Mouse (Mus musculus) neural tube, embryonic 11.5 days (tissue): ENCODE measurements around the gene Sp140. TPM values are rescaled to one million over a fixed set of nuclear protein-coding genes. Genes with fewer than 3 reads are reported as not detected.

ENCODE experiments used
- ATAC-seq: fragments of 200-750 bp; cut with Nextera tagmentation; 2 replicates; pipeline ENCODE4 v1.8.0; 2017; ENCODE audit warnings: moderate number of reproducible peaks, mild to moderate bottlenecking, moderate TSS enrichment, moderate library complexity; ENCODE audit not compliant: insufficient read depth, low FRiP score, low TSS enrichment
- DNase-seq: peaks from one replicate; pipeline ENCODE4 v3.0.0-alpha.2; 2015; ENCODE audit warnings: low spot score
- H3K27ac ChIP-seq: fragments of 300-500 bp; sonication (generic); 2 replicates; pipeline ENCODE4 v1.5.1; 2014; ENCODE audit warnings: low read depth, mild to moderate bottlenecking, low read length
- H3K27me3 ChIP-seq: fragments of 300-500 bp; sonication (generic); 2 replicates; pipeline ENCODE4 v1.6.1; 2014; ENCODE audit warnings: mild to moderate bottlenecking, low read length, mixed read lengths; ENCODE audit not compliant: control insufficient read depth, insufficient read depth
- H3K36me3 ChIP-seq: fragments of 300-500 bp; sonication (generic); 2 replicates; pipeline ENCODE4 v1.6.1; 2014; ENCODE audit warnings: mild to moderate bottlenecking, low read length, moderate library complexity, mixed read lengths; ENCODE audit not compliant: control insufficient read depth, insufficient read depth
- H3K4me1 ChIP-seq: fragments of 300-500 bp; sonication (generic); 2 replicates; pipeline ENCODE4 v1.6.1; 2014; ENCODE audit warnings: low read length, mixed read lengths; ENCODE audit not compliant: control insufficient read depth, insufficient read depth
- H3K4me2 ChIP-seq: fragments of 300-500 bp; sonication (generic); 2 replicates; pipeline ENCODE4 v1.6.1; 2014; ENCODE audit warnings: low read depth, mild to moderate bottlenecking, moderate library complexity
- H3K4me3 ChIP-seq: fragments of 300-500 bp; sonication (generic); 2 replicates; pipeline ENCODE4 v1.5.1; 2014; ENCODE audit warnings: low read depth, low read length
- H3K9ac ChIP-seq: fragments of 300-500 bp; sonication (generic); 2 replicates; pipeline ENCODE4 v1.6.1; 2014; ENCODE audit warnings: mild to moderate bottlenecking, low read length
- H3K9me3 ChIP-seq: fragments of 300-500 bp; sonication (generic); 2 replicates; pipeline ENCODE4 v1.6.1; 2016; ENCODE audit warnings: low read length; ENCODE audit not compliant: control insufficient read depth
- WGBS: fragments of 180-500 bp; shearing (Covaris S2); extraction: QIAGEN DNeasy Blood & Tissue Kit; methylation state at CpG from one replicate; pipeline ENCODE4 v1.1.7; 2014; 5-methylcytosine and 5-hydroxymethylcytosine counted together
- polyA plus RNA-seq: library from polyadenylated mRNA; unstranded; fragments of >200 nt; fragmentation: Nextera tagmentation; extraction: Ambion mirVana; gene quantifications from 2 replicates; pipeline ENCODE4 v1.2.1, GENCODE M21; 2014

Sp140 gene
- polyA plus RNA-seq, 1 experiment from 2014 or later = 1.3 TPM

GRCm38 (mm10) chr1:85664266-85664665 lies 64.1 kb downstream of the Sp140 start:
- ATAC-seq (no peak), DNase-seq (no peak)
- no peaks in the 10 kb centered on the region for H3K36me3 ChIP-seq
- no peaks in the 10 kb centered on the region for H3K27me3 ChIP-seq
- H3K4me1 ChIP-seq = no peaks in the 10 kb centered on the region
- H3K9ac ChIP-seq = no peak overlapping the region
- H3K4me3 ChIP-seq = no peak overlapping the region
- H3K27ac ChIP-seq = no peak overlapping the region
- H3K4me2 ChIP-seq = no peak overlapping the region
- no peaks in the 10 kb centered on the region for H3K9me3 ChIP-seq

DNA sequence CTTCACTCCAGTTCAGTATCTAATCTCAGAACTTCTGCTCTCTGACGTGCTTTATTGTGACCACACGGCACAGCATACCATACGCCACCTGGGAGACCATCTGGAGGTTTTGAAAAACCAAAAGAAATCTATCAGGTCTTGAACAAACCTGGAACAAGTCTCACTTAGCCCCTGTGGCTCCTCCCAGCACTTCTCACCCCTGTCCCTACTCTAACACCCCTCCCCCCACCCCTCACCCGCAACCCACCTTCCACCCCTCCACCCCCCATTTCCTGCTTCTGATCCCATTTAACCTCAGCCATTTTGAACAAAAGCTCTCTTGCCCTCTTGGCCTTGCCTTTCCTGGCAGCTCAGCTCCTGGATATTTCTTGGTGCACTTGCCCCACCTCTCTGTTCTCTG lies 80.0 kb downstream of the Sp140 start:
- H3K4me2 ChIP-seq = no peak overlapping the region
- WGBS = 80% methylated on average over 4 of the region's 4 CpGs

GRCm38 (mm10) chr1:85686666-85687065 lies 86.5 kb downstream of the Sp140 start:
- H3K27ac ChIP-seq = no peak overlapping the region
- WGBS = 76% methylated on average over 5 of the region's 5 CpGs
- no peaks in the 10 kb centered on the region for H3K4me1 ChIP-seq

More for the DNA sequence above, 80.0 kb downstream of the Sp140 start:
- no peak for ATAC-seq
- Histone ChIP-seq H3K27me3 (no peaks in the 10 kb centered on the region), H3K9ac (no peak overlapping the region), H3K9me3 (no peaks in the 10 kb centered on the region), H3K4me1 (no peaks in the 10 kb centered on the region), H3K27ac (no peak overlapping the region), H3K36me3 (no peaks in the 10 kb centered on the region), H3K4me3 (no peak overlapping the region)
- DNase-seq = no peak

DNA sequence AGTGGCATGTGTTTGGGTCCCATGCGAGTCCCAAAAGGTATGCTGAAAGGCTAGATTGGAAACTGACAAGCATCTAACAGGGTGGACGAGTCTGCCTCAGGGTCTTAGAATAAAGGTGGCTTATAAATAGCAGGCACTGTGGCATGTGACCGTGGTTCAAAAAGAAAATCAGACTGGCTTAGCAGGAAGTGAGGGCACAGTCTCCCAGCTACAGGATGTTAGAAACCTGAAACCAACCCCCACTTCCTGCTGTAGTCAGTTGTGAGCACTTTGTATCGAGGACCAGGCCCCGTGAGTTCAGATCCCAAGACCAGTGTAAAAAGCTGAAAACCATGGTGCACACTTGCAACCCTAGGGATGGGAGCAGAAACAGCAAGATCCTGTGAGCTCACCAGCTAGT lies 87.2 kb downstream of the Sp140 start:
- H3K4me1 ChIP-seq = no peaks in the 10 kb centered on the region
- H3K9ac ChIP-seq = no peak overlapping the region
- ATAC-seq (no peak), DNase-seq (no peak)
- H3K4me3 ChIP-seq = no peak overlapping the region
- WGBS = 80% methylated on average over 5 of the region's 5 CpGs
- H3K27ac ChIP-seq = no peak overlapping the region
- no peaks in the 10 kb centered on the region for H3K9me3 ChIP-seq
- no peak overlapping the region for H3K4me2 ChIP-seq
- H3K36me3 ChIP-seq = no peaks in the 10 kb centered on the region
- H3K27me3 ChIP-seq = no peaks in the 10 kb centered on the region

More at GRCm38 (mm10) chr1:85686666-85687065, 86.5 kb downstream of the Sp140 start:
- no peaks in the 10 kb centered on the region for H3K27me3 ChIP-seq
- DNase-seq (no peak), ATAC-seq (no peak)
- no peak overlapping the region for H3K9ac ChIP-seq
- H3K36me3 ChIP-seq = no peaks in the 10 kb centered on the region
- no peak overlapping the region for H3K4me2 ChIP-seq
- H3K9me3 ChIP-seq = no peaks in the 10 kb centered on the region
- H3K4me3 ChIP-seq = no peak overlapping the region

GRCm38 (mm10) chr1:85690544-85690943 lies 90.4 kb downstream of the Sp140 start:
- no peak overlapping the region for H3K9ac ChIP-seq
- H3K9me3 ChIP-seq = no peaks in the 10 kb centered on the region
- 94% methylated on average over 3 of the region's 3 CpGs for WGBS
- no peak overlapping the region for H3K4me2 ChIP-seq
- H3K4me1 ChIP-seq = no peaks in the 10 kb centered on the region
- no peaks in the 10 kb centered on the region for H3K36me3 ChIP-seq
- no peaks in the 10 kb centered on the region for H3K27me3 ChIP-seq
- H3K4me3 ChIP-seq = no peak overlapping the region
- DNase-seq = no peak
- H3K27ac ChIP-seq = no peak overlapping the region
- no peak for ATAC-seq

DNA sequence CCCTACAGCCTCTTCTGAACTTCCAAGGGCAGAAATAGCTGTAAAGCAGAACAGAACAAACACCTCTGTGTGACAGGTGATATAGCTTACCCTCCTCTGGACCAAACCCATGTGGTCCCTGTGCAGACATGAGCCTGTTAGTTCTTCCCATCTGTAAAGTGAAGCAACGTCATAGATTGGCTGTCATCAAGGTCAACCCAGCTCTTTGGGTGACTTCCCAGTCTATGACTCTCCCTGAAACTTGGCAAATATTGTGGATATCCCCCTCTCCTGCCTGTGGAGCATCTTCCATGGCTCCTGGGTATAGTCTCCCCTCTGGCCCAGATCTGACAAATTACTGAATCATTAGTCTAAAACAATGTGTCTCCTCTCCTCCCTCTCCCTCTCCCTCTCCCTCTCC lies 92.1 kb downstream of the Sp140 start:
- no peak overlapping the region for H3K4me3 ChIP-seq
- H3K27me3 ChIP-seq = no peaks in the 10 kb centered on the region
- no peaks in the 10 kb centered on the region for H3K36me3 ChIP-seq
- ATAC-seq (no peak), DNase-seq (no peak)
- no peak overlapping the region for H3K4me2 ChIP-seq
- no peak overlapping the region for H3K27ac ChIP-seq
- no peaks in the 10 kb centered on the region for H3K9me3 ChIP-seq
- 79% methylated on average over 1 of the region's 1 CpGs for WGBS
- no peak overlapping the region for H3K9ac ChIP-seq
- H3K4me1 ChIP-seq = no peaks in the 10 kb centered on the region

DNA sequence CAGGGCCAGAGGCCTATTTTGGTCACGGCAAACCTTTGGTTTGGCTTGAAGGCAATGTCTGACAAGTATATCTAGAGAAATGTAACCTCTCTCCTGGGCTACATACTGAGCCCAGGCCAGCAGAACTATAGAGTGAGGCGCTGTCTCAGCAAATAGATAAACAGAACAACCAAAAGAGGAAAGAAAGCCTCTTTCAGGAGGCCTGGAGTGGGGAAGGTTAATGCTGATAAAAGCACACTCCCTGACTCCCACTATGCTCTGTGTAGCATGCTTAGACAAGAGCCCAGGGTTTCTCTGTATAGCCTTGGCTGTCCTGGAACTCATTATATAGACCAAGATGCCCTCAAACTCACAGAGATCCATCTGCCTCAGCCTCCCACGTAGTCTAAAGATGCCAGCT lies 93.1 kb downstream of the Sp140 start:
- H3K4me3 ChIP-seq = no peak overlapping the region
- H3K27ac ChIP-seq = no peak overlapping the region
- H3K4me1 ChIP-seq = no peaks in the 10 kb centered on the region
- ATAC-seq (no peak), DNase-seq (no peak)
- no peak overlapping the region for H3K4me2 ChIP-seq
- H3K9ac ChIP-seq = no peak overlapping the region
- no peaks in the 10 kb centered on the region for H3K27me3 ChIP-seq
- H3K9me3 ChIP-seq = no peaks in the 10 kb centered on the region
- whole genome bisulfite sequencing = 73% methylated on average over 3 of the region's 3 CpGs
- no peaks in the 10 kb centered on the region for H3K36me3 ChIP-seq

Other genes with a start within 250 kb of the Sp140 start
- not detected in 2 replicates for gene G530012D18Rik, start 24.7 kb upstream of the Sp140 start, polyA plus RNA-seq
- 0.42 and 0.47 TPM in 2 replicates for gene Sp110, start 1.6 kb upstream of the Sp140 start, polyA plus RNA-seq
- 0.33 and 1.0 TPM in 2 replicates for gene Sp100, start 49.6 kb downstream of the Sp140 start, polyA plus RNA-seq
- gene A630001G21Rik, start 178.3 kb downstream of the Sp140 start, polyA plus RNA-seq = 0.54 and 0.94 TPM in 2 replicates
- gene Cab39, start 193.1 kb downstream of the Sp140 start, polyA plus RNA-seq = 70.5 and 74.7 TPM in 2 replicates